Mouse (Mus musculus) MEL-GATA-1-ER (cell line): ENCODE results near the gene Lemd1.
"Not testable (repeated sequence)": the region's sequence is repeated elsewhere in the genome, so short reads cannot be mapped to it uniquely, and the experiment has no call there.

Source experiments
- DNase-seq: peaks from one replicate; pipeline ENCODE4 v3.0.0-alpha.2; 2012; ENCODE audit warnings: low read depth; ENCODE audit errors: extremely low read depth

Lemd1 gene

DNA sequence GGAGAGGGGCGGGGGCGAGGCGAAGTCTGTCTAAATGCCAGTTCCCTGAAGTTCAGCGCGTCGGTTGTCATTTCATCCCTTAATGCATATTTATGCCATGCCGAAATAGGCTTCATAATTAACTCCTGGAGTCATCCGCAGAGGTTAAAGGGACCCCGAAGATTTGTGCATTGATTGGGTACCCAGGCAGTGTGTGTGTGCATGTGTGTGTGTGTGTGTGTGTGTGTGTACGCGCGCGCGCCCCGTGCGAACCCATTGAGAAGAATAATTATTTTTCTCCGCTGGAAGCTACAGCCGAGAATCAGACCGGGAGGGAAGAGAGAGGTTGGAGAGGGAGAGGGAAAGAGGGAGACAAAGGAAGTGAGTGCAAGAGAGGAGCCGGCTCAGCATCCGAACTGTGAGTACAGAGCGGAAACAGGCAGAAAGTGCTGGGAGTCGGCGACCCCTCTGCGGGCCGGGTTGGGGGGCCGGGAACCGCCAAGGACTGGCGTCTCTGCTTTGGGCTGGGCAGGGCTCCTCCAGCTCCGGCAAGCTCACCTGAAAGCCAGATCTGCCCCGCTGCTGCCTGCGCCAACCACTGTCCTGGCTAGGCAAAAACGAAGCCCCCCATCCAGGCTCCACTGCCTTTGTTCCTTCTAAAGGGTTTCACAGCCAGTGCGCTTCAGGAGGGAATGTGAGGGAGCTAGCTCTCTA lies at the start of gene Lemd1, which contains the start of gene AC124108.1:
Gene Lemd1, plus strand, starts transcription at position 339 of the 693 bp plus-strand sequence.
Gene AC124108.1, plus strand, starts transcription at position 365 of the 693 bp plus-strand sequence.
- no peak for DNase-seq

GRCm38 (mm10) chr1:132141753-132142152 lies 49.5 kb upstream of the Lemd1 start:
- no peak for DNase-seq

GRCm38 (mm10) chr1:132143079-132143478 lies 48.2 kb upstream of the Lemd1 start:
- no peak for DNase-seq

DNA sequence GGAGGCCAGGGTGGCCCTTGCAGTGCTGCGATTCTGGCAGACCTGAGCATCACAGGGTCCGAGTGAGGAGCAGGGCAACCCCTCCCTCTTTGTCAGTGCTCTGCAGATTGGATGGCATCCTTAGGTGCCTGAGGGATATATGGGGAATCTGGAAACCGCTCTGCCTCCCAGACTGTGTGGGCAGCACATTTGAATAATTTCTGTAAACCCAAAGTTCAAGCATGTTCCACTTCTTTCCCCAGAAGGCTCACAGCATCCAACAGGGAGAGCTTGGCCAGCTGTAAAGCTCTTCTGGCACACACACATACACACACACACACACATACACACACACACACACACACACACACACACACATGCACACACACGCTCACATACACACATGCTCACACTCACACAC lies 47.5 kb upstream of the Lemd1 start:
- no peak for DNase-seq

DNA sequence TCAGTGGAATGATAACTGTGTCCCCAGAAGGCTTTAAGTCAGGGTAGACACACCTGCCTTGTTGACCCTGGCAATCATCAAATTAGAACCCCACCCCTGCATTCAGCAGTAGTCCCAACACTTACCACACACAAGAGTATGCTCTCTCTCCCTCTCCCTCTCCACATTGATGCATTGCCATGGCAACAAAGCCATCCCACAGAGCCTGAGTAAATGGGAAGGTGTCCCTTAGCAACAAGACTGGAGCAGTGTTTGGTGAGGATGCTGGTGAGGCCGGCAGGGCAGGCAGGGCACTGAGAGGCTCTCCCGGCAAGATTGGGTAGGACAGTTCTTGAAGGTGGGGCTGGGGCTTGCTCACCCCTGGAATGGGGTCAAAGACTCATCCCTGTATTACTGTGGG lies 47.0 kb upstream of the Lemd1 start:
- no peak for DNase-seq

- no peak for DNase-seq
These were observed 46.4 kb upstream of the Lemd1 start for GRCm38 (mm10) chr1:132144837-132145236.

DNA sequence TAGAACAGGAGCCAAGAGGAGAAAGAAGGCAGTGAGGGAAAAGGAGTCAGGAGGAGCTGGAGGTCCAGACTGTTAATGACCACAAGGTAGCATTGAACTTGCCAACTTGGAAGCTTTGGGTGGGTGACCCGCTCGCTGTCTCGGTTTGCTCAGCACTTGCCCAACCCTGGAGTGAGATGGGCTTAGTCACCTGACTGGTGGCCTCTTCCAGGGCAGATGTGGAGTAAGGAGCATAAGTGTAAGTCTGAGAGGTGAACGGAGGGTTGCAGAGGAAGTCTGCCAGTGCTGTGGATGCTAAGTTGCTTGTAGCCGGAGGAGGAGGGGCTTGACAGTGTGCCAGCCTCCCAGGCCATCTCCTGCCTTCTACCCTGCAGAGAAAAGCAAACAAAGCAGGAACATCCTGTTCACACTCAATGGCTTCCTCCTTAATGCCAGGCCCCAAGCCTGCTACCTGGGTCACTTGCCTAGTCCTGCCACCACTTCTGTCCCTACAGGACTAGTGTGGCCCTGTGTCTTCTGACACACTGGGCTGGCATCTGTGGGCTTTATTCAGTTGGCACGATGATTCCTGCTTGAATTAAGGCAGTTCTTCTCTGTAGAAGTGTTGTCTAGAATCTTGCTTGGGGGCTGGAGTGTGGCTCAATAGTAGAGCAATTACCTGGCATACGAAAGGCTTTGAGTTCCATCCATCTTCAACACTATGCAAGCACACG lies 45.1 kb upstream of the Lemd1 start:
- no peak for DNase-seq

- no peak for DNase-seq
These were observed 41.8 kb upstream of the Lemd1 start for GRCm38 (mm10) chr1:132149410-132149809.

DNA sequence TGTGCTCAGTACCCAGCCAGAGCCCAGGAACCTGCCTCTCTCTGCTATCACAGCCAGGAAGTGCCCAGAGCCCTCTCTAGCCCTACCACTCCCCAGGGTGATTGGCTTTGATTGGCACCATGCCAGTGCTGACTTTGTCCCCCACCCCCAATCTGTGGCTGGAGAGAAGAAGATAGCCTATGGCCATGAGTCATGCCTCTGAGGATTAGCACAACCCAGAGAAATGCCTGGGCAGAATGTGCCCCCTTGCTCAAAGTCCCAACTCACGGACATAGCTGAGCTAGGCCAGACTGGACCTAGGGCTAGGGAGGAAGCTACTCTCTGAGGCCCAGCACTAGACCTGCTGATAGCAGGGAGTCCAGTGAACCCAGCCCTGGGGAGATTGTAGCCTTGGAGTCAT lies 41.1 kb upstream of the Lemd1 start:
- DNase-seq, result no peak

GRCm38 (mm10) chr1:132150817-132151601 lies 40.2 kb upstream of the Lemd1 start:
- DNase-seq, result no peak

DNA sequence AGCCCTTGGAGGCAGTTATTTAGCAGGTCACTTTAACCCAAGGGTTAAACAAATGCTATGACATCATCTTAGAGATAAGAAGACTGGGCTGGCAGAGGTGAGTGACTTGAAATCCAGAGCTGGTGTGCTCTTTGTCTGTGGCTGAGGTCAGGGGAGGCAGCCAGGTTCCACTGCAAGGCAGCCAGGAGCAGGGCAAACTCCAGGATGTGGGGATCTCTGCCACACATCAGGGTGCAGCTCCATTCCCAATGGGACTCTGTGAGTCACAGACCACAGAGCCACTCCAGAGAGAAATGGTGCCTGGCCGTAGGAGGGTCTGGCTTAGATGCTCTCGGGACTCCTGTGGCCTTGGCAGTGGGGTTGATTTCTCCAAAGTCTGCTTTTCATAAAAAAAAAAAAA lies 39.3 kb upstream of the Lemd1 start:
- DNase-seq, result no peak

- no peak for DNase-seq
These were observed 38.0 kb upstream of the Lemd1 start for GRCm38 (mm10) chr1:132153086-132153690.

- DNase-seq, result no peak
These were observed 37.5 kb upstream of the Lemd1 start for GRCm38 (mm10) chr1:132153691-132154090.

DNA sequence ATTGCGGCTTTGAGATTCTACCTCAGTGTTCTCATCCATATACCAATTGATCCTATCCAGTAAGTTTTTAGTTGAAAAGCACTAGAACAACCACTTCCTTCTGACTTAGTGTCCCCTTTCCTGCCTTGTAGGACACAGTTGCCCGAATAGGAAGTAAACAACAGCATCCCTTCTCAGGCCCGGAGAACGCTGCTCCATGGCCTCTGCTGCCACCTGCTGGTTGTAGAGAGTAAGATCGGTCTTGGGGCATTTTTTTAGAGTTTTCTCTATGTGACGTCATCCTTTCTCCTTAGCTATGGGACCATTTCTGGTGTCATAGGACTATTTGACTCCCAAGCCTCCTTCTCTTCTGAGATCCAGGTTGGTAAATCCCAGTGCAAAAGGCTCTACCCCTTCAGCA lies 35.5 kb upstream of the Lemd1 start:
- DNase-seq, result peak; percentile 69

GRCm38 (mm10) chr1:132157016-132157781 lies 34.0 kb upstream of the Lemd1 start:
- DNase-seq, result no peak

- DNase-seq, result no peak
These were observed 33.4 kb upstream of the Lemd1 start for GRCm38 (mm10) chr1:132157808-132158207.

DNA sequence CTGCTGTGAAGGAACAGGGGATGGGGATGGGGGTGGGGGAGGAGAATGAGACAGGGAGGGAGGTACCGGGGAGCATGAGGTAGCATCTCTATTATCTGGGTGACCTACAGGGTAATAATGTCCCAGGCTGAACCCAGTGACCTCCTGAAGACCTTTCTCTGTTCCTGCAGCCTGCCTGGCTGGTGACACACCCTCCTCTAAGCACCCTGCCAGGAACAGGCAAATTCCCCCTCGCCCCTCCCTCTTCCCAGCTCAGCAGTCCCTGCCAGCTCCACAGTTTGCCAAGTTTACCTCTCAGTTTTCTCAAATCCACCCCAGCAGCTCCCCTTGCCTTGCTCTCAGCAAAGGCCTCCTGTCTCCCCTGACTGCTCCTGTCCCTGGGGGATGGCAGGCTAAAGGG lies 32.5 kb upstream of the Lemd1 start:
- DNase-seq, result no peak

DNA sequence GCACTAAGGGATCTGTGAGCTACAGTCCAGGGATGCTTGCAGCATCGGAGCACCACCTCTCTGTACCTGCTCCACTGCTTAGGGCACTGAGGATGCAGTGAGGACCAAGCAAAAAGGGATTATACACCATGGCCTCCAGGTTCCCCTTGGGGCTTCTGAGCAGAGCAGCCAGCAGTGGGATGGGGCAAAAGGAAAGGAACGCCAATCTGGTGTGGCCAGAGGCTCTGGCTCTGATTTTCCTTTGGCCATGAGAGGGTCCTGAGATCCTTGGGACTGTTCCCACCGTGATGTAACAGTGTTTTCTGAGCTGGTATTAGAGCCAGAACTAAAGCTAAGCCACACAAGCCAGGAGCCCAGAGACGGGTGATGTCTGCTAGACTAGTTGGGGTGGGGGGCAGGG lies 31.6 kb upstream of the Lemd1 start:
- no peak for DNase-seq

- DNase-seq, result no peak
These were observed 29.9 kb upstream of the Lemd1 start for GRCm38 (mm10) chr1:132161211-132161880.

GRCm38 (mm10) chr1:132162618-132163017 lies 28.6 kb upstream of the Lemd1 start:
- DNase-seq, result not testable (repeated sequence)
